Mouse (Mus musculus): ENCODE data around the gene Btbd3.

GRCm38 (mm10) chr2:138362474-138362873 lies 106.1 kb downstream of the Btbd3 start:
- no peak for TF ChIP-seq CTCF (IDR thresholded peaks at IDR 0.05; ENCODE audit: borderline replicate concordance, insufficient read depth, low read length)
- TF ChIP-seq POLR2A (IDR thresholded peaks at IDR 0.05; ENCODE audit: low read depth, low read length) = no peak
